Mouse (Mus musculus): ENCODE measurements around the gene Chchd3. TPM values are rescaled to one million over a fixed set of nuclear protein-coding genes. Genes with fewer than 3 reads are reported as not detected.
A peak's percentile ranks its signal among the peaks of the same experiment; 100 is the strongest.

Chchd3 gene
- total and polyA plus RNA-seq, 2 experiments from 2014 or later: 117 to 131 TPM

DNA sequence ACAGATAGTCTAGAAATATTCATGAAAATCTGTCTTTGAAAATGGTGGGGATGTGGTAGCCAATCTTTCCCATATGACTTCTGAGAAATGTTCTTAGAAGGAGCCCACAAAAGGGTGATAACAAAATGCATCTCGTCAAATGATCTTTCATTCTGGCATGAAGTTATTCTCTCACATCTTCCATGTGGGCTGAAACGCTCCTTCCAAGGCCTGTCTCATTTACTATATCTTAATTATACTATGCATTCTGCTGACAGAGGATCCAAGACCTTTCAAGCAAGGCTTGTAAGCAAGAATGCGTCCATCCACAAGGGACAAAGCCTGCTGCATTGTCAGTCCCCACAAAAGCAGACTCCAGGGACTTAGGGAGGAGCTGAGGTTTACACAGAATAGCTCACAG is 185.9 kb downstream of the Chchd3 start:
- WGBS: 26% methylated on average over 3 of the region's 3 CpGs
- no peak overlapping the region for H3K4me2 ChIP-seq (ENCODE audit: low read depth)

DNA sequence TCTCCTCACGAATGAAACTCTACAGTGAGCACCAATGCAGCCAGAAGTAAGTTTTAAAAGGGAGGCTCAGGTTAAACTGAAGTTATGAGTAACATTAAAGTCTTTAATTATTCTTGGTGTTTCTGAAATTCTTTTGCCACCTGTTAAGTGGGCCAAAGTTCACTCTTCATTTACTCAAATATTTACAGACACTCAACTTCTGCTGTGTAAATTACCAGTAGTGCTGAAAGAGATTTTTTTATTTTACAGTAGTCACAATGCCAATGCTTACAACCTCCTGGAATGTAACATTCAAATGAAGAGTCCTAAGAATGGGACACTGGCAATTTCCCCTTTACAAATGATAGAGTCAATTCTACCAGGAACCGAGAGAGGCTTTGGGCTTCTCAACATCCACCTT is 187.3 kb downstream of the Chchd3 start:
- Histone ChIP-seq H3K9ac (no peak overlapping the region), H3K36me3 (ENCODE audit: insufficient read depth) (no peaks in the 10 kb centered on the region), H3K9me3 (ENCODE audit: low read length) (no peaks in the 10 kb centered on the region), H3K27ac (ENCODE audit: low read depth, low read length) (no peak overlapping the region), H3K4me2 (ENCODE audit: low read depth) (no peak overlapping the region), H3K27me3 (ENCODE audit: insufficient read depth, low read length) (no peaks in the 10 kb centered on the region), H3K4me3 (ENCODE audit: low read depth, low read length) (no peak overlapping the region), H3K4me1 (ENCODE audit: insufficient read depth) (peaks cover 10% of the 10 kb centered on the region; the same call in 1 of the 2 replicates)
- 89% methylated on average over 2 of the region's 2 CpGs for WGBS
- DNase-seq: no peak
- ATAC-seq: no peak
- no peak for TF ChIP-seq CTCF (IDR thresholded peaks at IDR 0.05; ENCODE audit: low read depth)

More for the DNA sequence above, 185.9 kb downstream of the Chchd3 start:
- DNase-seq (peak; percentile 65), ATAC-seq (peak; percentile 86)
- Histone ChIP-seq H3K27me3 (ENCODE audit: insufficient read depth, low read length) (no peaks in the 10 kb centered on the region), H3K9me3 (ENCODE audit: low read length) (no peaks in the 10 kb centered on the region), H3K4me3 (ENCODE audit: low read depth, low read length) (no peak overlapping the region), H3K4me1 (ENCODE audit: insufficient read depth) (peaks cover 10% of the 10 kb centered on the region; the same call in 1 of the 2 replicates), H3K9ac (no peak overlapping the region), H3K36me3 (ENCODE audit: insufficient read depth) (no peaks in the 10 kb centered on the region), H3K27ac (ENCODE audit: low read depth, low read length) (peak overlapping the region; percentile 69)
- TF ChIP-seq CTCF (IDR thresholded peaks at IDR 0.05; ENCODE audit: low read depth): no peak

- Histone ChIP-seq H3K27me3 (ENCODE audit: insufficient read depth, low read length) (no peaks in the 10 kb centered on the region), H3K9ac (no peak overlapping the region), H3K36me3 (ENCODE audit: insufficient read depth) (no peaks in the 10 kb centered on the region), H3K4me3 (ENCODE audit: low read depth, low read length) (no peak overlapping the region), H3K4me2 (ENCODE audit: low read depth) (no peak overlapping the region), H3K27ac (ENCODE audit: low read depth, low read length) (no peak overlapping the region), H3K9me3 (ENCODE audit: low read length) (no peaks in the 10 kb centered on the region), H3K4me1 (ENCODE audit: insufficient read depth) (no peaks in the 10 kb centered on the region)
- no peak for DNase-seq
- 91% methylated on average over 4 of the region's 4 CpGs for WGBS
- no peak for ATAC-seq
- TF ChIP-seq CTCF (IDR thresholded peaks at IDR 0.05; ENCODE audit: low read depth): no peak
These were observed 209.1 kb downstream of the Chchd3 start for GRCm38 (mm10) chr6:32850960-32851359.

- no peaks in the 10 kb centered on the region for H3K36me3 ChIP-seq (ENCODE audit: insufficient read depth)
- no peak for TF ChIP-seq CTCF (IDR thresholded peaks at IDR 0.05; ENCODE audit: low read depth)
- no peaks in the 10 kb centered on the region for H3K4me1 ChIP-seq (ENCODE audit: insufficient read depth)
- H3K27me3 ChIP-seq (ENCODE audit: insufficient read depth, low read length): no peaks in the 10 kb centered on the region
- H3K4me3 ChIP-seq (ENCODE audit: low read depth, low read length): no peak overlapping the region
- H3K4me2 ChIP-seq (ENCODE audit: low read depth): no peak overlapping the region
- no peaks in the 10 kb centered on the region for H3K9me3 ChIP-seq (ENCODE audit: low read length)
- no peak overlapping the region for H3K9ac ChIP-seq
- WGBS: 86% methylated on average over 7 of the region's 7 CpGs
- ATAC-seq (no peak), DNase-seq (no peak)
- H3K27ac ChIP-seq (ENCODE audit: low read depth, low read length): no peak overlapping the region
These were observed 211.1 kb downstream of the Chchd3 start for GRCm38 (mm10) chr6:32848974-32849373.

DNA sequence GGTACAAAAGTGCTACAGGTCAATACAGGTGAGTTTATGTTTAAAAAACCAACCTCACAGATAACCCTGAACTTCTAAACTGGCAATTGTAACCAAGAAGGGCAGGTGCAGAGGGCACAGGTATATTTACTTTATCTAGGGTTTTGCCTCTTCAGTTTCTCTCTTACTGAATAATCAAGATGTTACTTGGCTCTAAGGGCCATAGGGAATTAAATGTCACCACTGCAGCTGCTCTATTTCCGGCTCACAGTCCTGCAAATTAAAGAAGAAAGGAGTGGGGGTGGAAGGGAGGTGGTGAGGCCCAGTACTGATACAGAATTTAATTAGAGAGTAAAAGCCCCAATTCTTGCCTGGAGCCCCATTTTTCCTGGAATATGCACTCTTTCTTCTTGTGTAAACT is 214.6 kb downstream of the Chchd3 start:
- no peak overlapping the region for H3K9ac ChIP-seq
- H3K4me3 ChIP-seq (ENCODE audit: low read depth, low read length): no peak overlapping the region
- no peak for DNase-seq
- no peaks in the 10 kb centered on the region for H3K9me3 ChIP-seq (ENCODE audit: low read length)
- 33% methylated on average over 1 of the region's 1 CpGs for WGBS
- no peak overlapping the region for H3K27ac ChIP-seq (ENCODE audit: low read depth, low read length)
- no peaks in the 10 kb centered on the region for H3K36me3 ChIP-seq (ENCODE audit: insufficient read depth)
- TF ChIP-seq CTCF (IDR thresholded peaks at IDR 0.05; ENCODE audit: low read depth): no peak
- no peaks in the 10 kb centered on the region for H3K4me1 ChIP-seq (ENCODE audit: insufficient read depth)
- H3K4me2 ChIP-seq (ENCODE audit: low read depth): no peak overlapping the region
- H3K27me3 ChIP-seq (ENCODE audit: insufficient read depth, low read length): no peaks in the 10 kb centered on the region
- ATAC-seq: no peak

- Histone ChIP-seq H3K36me3 (ENCODE audit: insufficient read depth) (no peaks in the 10 kb centered on the region), H3K4me2 (ENCODE audit: low read depth) (no peak overlapping the region), H3K4me1 (ENCODE audit: insufficient read depth) (no peaks in the 10 kb centered on the region), H3K27ac (ENCODE audit: low read depth, low read length) (peak overlapping the region; percentile 66), H3K9me3 (ENCODE audit: low read length) (no peaks in the 10 kb centered on the region), H3K9ac (no peak overlapping the region), H3K4me3 (ENCODE audit: low read depth, low read length) (no peak overlapping the region), H3K27me3 (ENCODE audit: insufficient read depth, low read length) (no peaks in the 10 kb centered on the region)
- TF ChIP-seq CTCF (IDR thresholded peaks at IDR 0.05; ENCODE audit: low read depth): no peak
- ATAC-seq (peak; percentile 91), DNase-seq (peak; percentile 75)
- WGBS: 33% methylated on average over 2 of the region's 2 CpGs
These were observed 222.1 kb downstream of the Chchd3 start for GRCm38 (mm10) chr6:32837939-32838301.

DNA sequence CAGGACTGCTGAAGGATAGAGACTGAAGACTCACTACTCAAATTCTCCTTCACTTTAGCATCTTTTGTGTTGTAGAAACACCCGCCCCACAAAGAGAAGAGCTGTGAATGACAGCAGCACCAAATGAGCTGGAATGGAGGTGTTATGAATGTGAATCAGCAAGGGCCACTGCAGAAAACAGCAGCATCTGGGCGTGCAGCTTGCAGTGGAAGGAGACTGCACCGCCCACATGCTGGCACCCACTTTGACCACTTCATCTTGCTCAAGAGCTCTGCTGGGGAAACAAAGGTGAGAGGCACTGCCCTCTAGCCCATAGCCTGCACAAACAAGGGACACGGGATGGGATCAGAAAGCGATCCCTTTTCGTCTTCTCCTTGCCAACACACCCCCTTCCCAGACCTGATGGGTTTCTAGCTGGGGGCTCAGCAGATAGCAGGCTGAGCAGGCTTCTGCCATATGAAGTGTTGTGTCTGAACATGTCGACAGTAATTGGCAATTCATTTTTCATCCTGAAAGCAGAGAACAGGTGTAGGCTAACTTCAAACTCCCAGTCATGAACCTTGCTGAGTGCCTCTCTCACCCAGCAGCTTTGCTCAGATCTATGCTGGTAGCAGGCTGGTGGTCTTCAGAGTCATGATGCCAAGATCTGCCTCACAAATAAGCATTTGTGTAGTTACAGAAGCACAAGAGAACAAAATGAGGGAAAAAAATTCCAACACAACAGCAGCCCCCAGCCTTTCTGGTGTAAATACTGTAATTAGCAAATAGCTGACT is 222.7 kb downstream of the Chchd3 start:
- TF ChIP-seq CTCF (IDR thresholded peaks at IDR 0.05; ENCODE audit: low read depth): no peak
- Histone ChIP-seq H3K4me1 (ENCODE audit: insufficient read depth) (no peaks in the 10 kb centered on the region), H3K9ac (no peak overlapping the region), H3K4me3 (ENCODE audit: low read depth, low read length) (no peak overlapping the region), H3K4me2 (ENCODE audit: low read depth) (no peak overlapping the region), H3K27me3 (ENCODE audit: insufficient read depth, low read length) (no peaks in the 10 kb centered on the region), H3K27ac (ENCODE audit: low read depth, low read length) (peak overlapping the region; percentile 66), H3K36me3 (ENCODE audit: insufficient read depth) (no peaks in the 10 kb centered on the region), H3K9me3 (ENCODE audit: low read length) (no peaks in the 10 kb centered on the region)
- DNase-seq: peak; percentile 14
- peak; percentile 81 for ATAC-seq
- WGBS: 39% methylated on average over 7 of the region's 7 CpGs
